Mouse (Mus musculus) small intestine, adult 2 months (tissue): ENCODE measurements around the gene Ulk4. TPM values are rescaled to one million over a fixed set of nuclear protein-coding genes. Genes with fewer than 3 reads are reported as not detected.
A peak's percentile ranks its signal among the peaks of the same experiment; 100 is the strongest.

Source experiments
- H3K27ac ChIP-seq: fragments of 200-500 bp; 2 replicates; pipeline ENCODE4 v1.5.1; 2012; ENCODE audit warnings: low read depth, low read length, control low read depth, inconsistent platforms; ENCODE audit not compliant: insufficient read depth
- H3K27me3 ChIP-seq: fragments of 200-500 bp; 2 replicates; pipeline ENCODE4 v1.6.1; 2012; ENCODE audit warnings: mild to moderate bottlenecking, moderate library complexity, low read length, inconsistent platforms; ENCODE audit not compliant: control insufficient read depth, insufficient read depth
- H3K36me3 ChIP-seq: fragments of 200-500 bp; 2 replicates; pipeline ENCODE4 v1.6.1; 2012; ENCODE audit warnings: mild to moderate bottlenecking, low read length, control low read depth, inconsistent platforms; ENCODE audit not compliant: control insufficient read depth, insufficient read depth
- H3K4me1 ChIP-seq: fragments of 200-500 bp; 2 replicates; pipeline ENCODE4 v1.6.1; 2012; ENCODE audit warnings: low read length, inconsistent platforms, mixed read lengths; ENCODE audit not compliant: control insufficient read depth, insufficient read depth, insufficient read length
- H3K4me3 ChIP-seq: fragments of 200-500 bp; 2 replicates; pipeline ENCODE4 v1.5.1; 2012; ENCODE audit warnings: low read depth, mild to moderate bottlenecking, control low read depth, inconsistent platforms, low read length, moderate library complexity
- CTCF ChIP-seq: fragments of 200-500 bp; IDR thresholded peaks from 2 replicates; pipeline ENCODE4 v1.5.1; 2012; ENCODE audit warnings: low read depth, mild to moderate bottlenecking, control low read depth, inconsistent platforms, low read length, moderate library complexity, mixed read lengths; ENCODE audit not compliant: insufficient replicate concordance, insufficient read length; ENCODE audit errors: extremely low read depth
- POLR2A ChIP-seq: fragments of 200-500 bp; IDR thresholded peaks from 2 replicates; pipeline ENCODE4 v1.6.1; 2012; ENCODE audit warnings: low read depth, mild to moderate bottlenecking, control low read depth, inconsistent platforms, low read length, moderate library complexity
- WGBS: fragments of 180-500 bp; shearing (Covaris S2); methylation state at CpG from one replicate; pipeline ENCODE4 v1.1.7; 2018; 5-methylcytosine and 5-hydroxymethylcytosine counted together
- polyA plus RNA-seq: library from polyadenylated mRNA; depleted of rRNA; stranded (reverse); fragments of >200 nt; gene quantifications from 2 replicates; pipeline ENCODE4 v1.2.3, GENCODE M21; 2012

The Ulk4 gene
- polyA plus RNA-seq, 1 experiment: 0.65 TPM

GRCm38 (mm10) chr9:121107643-121108042 is 169.4 kb downstream of the Ulk4 start:
- no peak for TF ChIP-seq CTCF
- no peak for TF ChIP-seq POLR2A
- Histone ChIP-seq H3K27ac (no peak overlapping the region), H3K4me1 (peaks cover 5% of the 10 kb centered on the region), H3K4me3 (no peak overlapping the region), H3K27me3 (0 out of 2 replicates have a peak, but pooled peaks cover 6% of the 10 kb centered on the region), H3K36me3 (no peaks in the 10 kb centered on the region)
- 34% methylated on average over 5 of the region's 5 CpGs for whole genome bisulfite sequencing

- TF ChIP-seq POLR2A (no peak), CTCF (no peak)
- WGBS: 24% methylated on average over 11 of the region's 11 CpGs
- H3K4me3 ChIP-seq: no peak overlapping the region
- no peaks in the 10 kb centered on the region for H3K36me3 ChIP-seq
- peaks cover 5% of the 10 kb centered on the region for H3K4me1 ChIP-seq
- H3K27me3 ChIP-seq: 0 out of 2 replicates have a peak, but pooled peaks cover 6% of the 10 kb centered on the region
- H3K27ac ChIP-seq: no peak overlapping the region
These were observed 169.9 kb downstream of the Ulk4 start for GRCm38 (mm10) chr9:121107101-121107500.

GRCm38 (mm10) chr9:121101516-121101915 is 175.5 kb downstream of the Ulk4 start:
- Histone ChIP-seq H3K4me1 (no peaks in the 10 kb centered on the region), H3K27me3 (no peaks in the 10 kb centered on the region), H3K36me3 (no peaks in the 10 kb centered on the region), H3K27ac (no peak overlapping the region), H3K4me3 (no peak overlapping the region)
- 89% methylated on average over 10 of the region's 10 CpGs for WGBS
- TF ChIP-seq POLR2A: no peak
- TF ChIP-seq CTCF: no peak

DNA sequence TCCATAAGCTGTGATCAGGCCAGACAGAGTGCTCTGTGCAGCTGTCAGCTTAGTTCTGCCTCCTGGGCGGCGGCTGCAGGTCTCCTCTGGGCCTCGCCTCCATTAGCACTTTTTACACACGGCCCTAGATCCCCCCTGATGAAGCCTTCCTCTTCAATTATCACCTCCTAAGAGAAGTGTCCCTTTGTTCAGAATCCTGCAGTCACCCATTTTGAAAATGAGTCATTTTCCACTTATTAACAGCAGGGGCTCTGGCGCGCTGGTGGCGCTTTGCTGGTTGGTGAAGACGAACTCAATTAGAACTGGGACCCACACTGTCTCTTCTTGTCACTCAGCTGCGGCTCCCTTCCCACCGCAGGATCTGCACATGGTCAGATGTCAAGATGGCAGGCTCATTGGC is 177.5 kb downstream of the Ulk4 start:
- Histone ChIP-seq H3K27me3 (no peaks in the 10 kb centered on the region), H3K4me1 (no peaks in the 10 kb centered on the region), H3K27ac (no peak overlapping the region), H3K36me3 (no peaks in the 10 kb centered on the region), H3K4me3 (no peak overlapping the region)
- TF ChIP-seq CTCF (no peak), POLR2A (no peak)
- WGBS: 87% methylated on average over 10 of the region's 10 CpGs

- no peak for TF ChIP-seq POLR2A
- WGBS: 68% methylated on average over 7 of the region's 7 CpGs
These were observed 183.2 kb downstream of the Ulk4 start for GRCm38 (mm10) chr9:121093760-121094159.

GRCm38 (mm10) chr9:121092568-121092967 is 184.4 kb downstream of the Ulk4 start:
- Histone ChIP-seq H3K4me3 (no peak overlapping the region), H3K4me1 (no peaks in the 10 kb centered on the region), H3K36me3 (no peaks in the 10 kb centered on the region), H3K27ac (no peak overlapping the region), H3K27me3 (no peaks in the 10 kb centered on the region)
- TF ChIP-seq POLR2A (no peak), CTCF (peak; percentile 24; the same call in 1 of the 2 replicates)
- 63% methylated on average over 5 of the region's 5 CpGs for WGBS

More at GRCm38 (mm10) chr9:121093760-121094159, 183.2 kb downstream of the Ulk4 start:
- H3K4me1 ChIP-seq: no peaks in the 10 kb centered on the region
- no peaks in the 10 kb centered on the region for H3K27me3 ChIP-seq
- H3K36me3 ChIP-seq: no peaks in the 10 kb centered on the region
- no peak overlapping the region for H3K4me3 ChIP-seq
- no peak overlapping the region for H3K27ac ChIP-seq

GRCm38 (mm10) chr9:121091016-121091735 is 185.8 kb downstream of the Ulk4 start:
- H3K4me3 ChIP-seq: no peak overlapping the region
- H3K27me3 ChIP-seq: no peaks in the 10 kb centered on the region
- H3K4me1 ChIP-seq: no peaks in the 10 kb centered on the region
- TF ChIP-seq POLR2A (no peak), CTCF (no peak)
- WGBS: 87% methylated on average over 10 of the region's 10 CpGs
- H3K36me3 ChIP-seq: no peaks in the 10 kb centered on the region
- no peak overlapping the region for H3K27ac ChIP-seq
